Mouse (Mus musculus): ENCODE measurements around the gene Mlxipl. TPM values are rescaled to one million over a fixed set of nuclear protein-coding genes. Genes with fewer than 3 reads are reported as not detected.
A peak's percentile ranks its signal among the peaks of the same experiment; 100 is the strongest.

The Mlxipl gene
- polyA plus RNA-seq, 1 experiment from 2014 or later = 2.2 TPM

DNA sequence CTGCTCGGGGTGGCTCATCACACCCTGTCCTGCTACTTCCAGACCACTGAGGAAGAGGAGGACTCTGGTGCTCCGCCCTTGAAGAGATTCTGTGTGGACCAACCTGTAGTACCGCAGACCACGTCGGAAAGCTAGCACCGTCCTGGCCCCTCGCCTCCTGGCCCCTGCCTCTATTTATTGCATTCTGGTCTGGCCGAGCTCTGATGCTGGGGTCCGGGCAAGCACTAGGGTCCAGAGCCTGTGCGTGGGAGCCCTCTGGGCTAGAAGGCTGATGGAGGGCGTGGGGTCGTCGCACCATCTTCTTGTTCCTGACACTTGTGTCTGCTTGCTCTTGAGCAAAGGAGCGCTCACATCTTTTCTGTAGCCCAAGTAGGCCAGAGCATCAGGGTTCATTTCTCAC, 91.1 kb downstream of the Mlxipl start:
- Histone ChIP-seq H3K27ac (ENCODE audit: low read length) (no peak overlapping the region), H3K9ac (ENCODE audit: low read length) (no peak overlapping the region), H3K9me3 (replicated peaks; ENCODE audit: control insufficient read depth, low read length) (no peaks in the 10 kb centered on the region), H3K4me2 (ENCODE audit: low read depth, low read length) (no peak overlapping the region), H3K4me3 (ENCODE audit: low read length) (no peak overlapping the region), H3K4me1 (ENCODE audit: control insufficient read depth, insufficient read depth, low read length) (no peaks in the 10 kb centered on the region), H3K27me3 (ENCODE audit: control insufficient read depth, insufficient read depth, low read length) (no peaks in the 10 kb centered on the region), H3K36me3 (ENCODE audit: control insufficient read depth, insufficient read depth) (peaks cover 43% of the 10 kb centered on the region)
- WGBS = 94% methylated on average over 14 of the region's 14 CpGs
- ATAC-seq (replicated peaks; ENCODE audit: extremely low read depth, insufficient read depth, low FRiP score) = no peak

DNA sequence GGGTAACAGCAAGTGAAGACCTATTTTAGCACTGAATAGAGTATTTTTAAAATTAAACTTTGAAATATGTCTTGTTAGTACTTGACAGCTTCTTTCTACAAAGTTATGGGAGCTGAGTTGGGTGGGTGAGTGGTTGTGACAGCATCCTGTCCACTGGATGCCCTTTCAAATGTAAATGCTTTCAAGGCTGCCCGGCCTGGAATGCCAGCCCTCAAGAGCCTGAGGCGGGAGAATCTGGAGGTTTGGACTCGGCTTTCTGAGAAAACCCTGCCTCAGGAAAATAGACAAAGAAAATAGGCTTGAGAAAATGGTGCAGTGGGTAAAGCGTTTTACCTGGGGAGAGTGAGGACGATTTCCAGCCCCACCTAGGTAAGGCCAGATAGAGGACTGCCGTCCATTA, 92.1 kb downstream of the Mlxipl start:
- peaks cover 41% of the 10 kb centered on the region for H3K36me3 ChIP-seq (ENCODE audit: control insufficient read depth, insufficient read depth)
- 81% methylated on average over 6 of the region's 6 CpGs for WGBS

DNA sequence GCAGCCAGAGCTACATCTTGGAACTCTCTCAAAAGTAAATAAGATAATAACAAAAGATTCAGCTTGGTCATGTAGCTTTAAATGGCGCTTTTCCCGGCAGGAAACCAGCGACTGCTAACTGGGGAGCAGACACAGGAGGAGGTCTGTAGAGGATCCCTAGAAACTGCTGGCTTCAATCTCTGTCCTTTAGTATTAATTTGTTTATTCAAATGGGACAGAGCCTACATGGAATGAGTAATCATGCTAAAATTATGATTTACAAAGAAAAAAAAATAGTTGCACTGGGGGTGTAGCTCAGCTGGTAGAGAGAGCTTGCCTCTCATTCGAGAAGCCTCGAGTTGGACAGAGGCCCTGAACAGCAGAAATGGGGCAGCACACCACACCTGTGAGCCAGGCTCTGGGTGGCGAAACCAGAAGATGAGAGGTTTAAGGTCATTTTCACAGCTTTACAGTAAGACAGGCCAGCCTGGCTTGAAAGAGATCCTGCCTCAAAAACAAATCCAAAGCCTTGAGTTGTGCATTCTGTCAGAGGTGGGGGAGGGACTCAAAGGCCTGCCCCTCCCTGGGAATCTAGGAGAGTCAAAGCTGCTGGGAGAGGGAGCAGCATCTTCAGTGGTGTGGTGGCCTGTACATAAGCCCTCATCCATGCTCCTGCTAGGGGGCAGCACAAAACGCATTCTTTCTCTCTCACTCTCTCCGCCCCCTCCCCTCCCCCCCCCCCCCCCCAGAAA, 93.6 kb downstream of the Mlxipl start:
- Histone ChIP-seq H3K4me1 (ENCODE audit: control insufficient read depth, insufficient read depth, low read length) (peaks cover 5% of the 10 kb centered on the region; the same call in 1 of the 2 replicates), H3K36me3 (ENCODE audit: control insufficient read depth, insufficient read depth) (peaks cover 36% of the 10 kb centered on the region), H3K27me3 (ENCODE audit: control insufficient read depth, insufficient read depth, low read length) (no peaks in the 10 kb centered on the region), H3K27ac (ENCODE audit: low read length) (peak overlapping the region; percentile 61), H3K4me2 (ENCODE audit: low read depth, low read length) (no peak overlapping the region), H3K9me3 (replicated peaks; ENCODE audit: control insufficient read depth, low read length) (no peaks in the 10 kb centered on the region), H3K4me3 (ENCODE audit: low read length) (no peak overlapping the region), H3K9ac (ENCODE audit: low read length) (no peak overlapping the region)
- 50% methylated on average over 8 of the region's 8 CpGs for WGBS
- no peak for ATAC-seq (replicated peaks; ENCODE audit: extremely low read depth, insufficient read depth, low FRiP score)

More for the DNA sequence above, 92.1 kb downstream of the Mlxipl start:
- no peak overlapping the region for H3K4me3 ChIP-seq (ENCODE audit: low read length)
- H3K27ac ChIP-seq (ENCODE audit: low read length) = no peak overlapping the region
- H3K9me3 ChIP-seq (replicated peaks; ENCODE audit: control insufficient read depth, low read length) = no peaks in the 10 kb centered on the region
- H3K4me1 ChIP-seq (ENCODE audit: control insufficient read depth, insufficient read depth, low read length) = peaks cover 5% of the 10 kb centered on the region; the same call in 1 of the 2 replicates
- H3K4me2 ChIP-seq (ENCODE audit: low read depth, low read length) = no peak overlapping the region
- no peak overlapping the region for H3K9ac ChIP-seq (ENCODE audit: low read length)
- no peaks in the 10 kb centered on the region for H3K27me3 ChIP-seq (ENCODE audit: control insufficient read depth, insufficient read depth, low read length)
- no peak for ATAC-seq (replicated peaks; ENCODE audit: extremely low read depth, insufficient read depth, low FRiP score)

DNA sequence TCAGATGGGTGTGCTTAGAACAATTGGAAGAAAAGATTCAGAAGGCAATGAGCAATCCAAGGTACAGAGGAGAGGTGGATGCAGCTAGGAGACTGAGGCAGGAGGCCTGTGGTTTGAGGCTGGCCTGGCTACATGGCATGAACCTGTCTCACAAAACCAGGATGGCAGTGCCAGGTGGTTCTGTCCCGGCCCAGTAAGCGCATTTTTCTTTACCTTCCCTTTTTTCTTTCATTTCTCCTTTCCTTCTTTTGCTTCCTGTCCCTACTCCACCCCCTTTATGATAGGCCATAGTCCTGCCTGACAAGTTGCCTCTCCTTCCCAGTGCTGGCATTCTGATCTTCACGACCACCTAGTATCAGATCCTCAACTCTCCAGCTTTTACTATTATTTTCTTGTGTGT, 95.3 kb downstream of the Mlxipl start:
- ATAC-seq (replicated peaks; ENCODE audit: extremely low read depth, insufficient read depth, low FRiP score) = no peak
- Histone ChIP-seq H3K27ac (ENCODE audit: low read length) (no peak overlapping the region), H3K4me2 (ENCODE audit: low read depth, low read length) (no peak overlapping the region), H3K27me3 (ENCODE audit: control insufficient read depth, insufficient read depth, low read length) (no peaks in the 10 kb centered on the region), H3K4me1 (ENCODE audit: control insufficient read depth, insufficient read depth, low read length) (peaks cover 19% of the 10 kb centered on the region), H3K9me3 (replicated peaks; ENCODE audit: control insufficient read depth, low read length) (no peaks in the 10 kb centered on the region), H3K4me3 (ENCODE audit: low read length) (no peak overlapping the region), H3K9ac (ENCODE audit: low read length) (no peak overlapping the region), H3K36me3 (ENCODE audit: control insufficient read depth, insufficient read depth) (peaks cover 25% of the 10 kb centered on the region)
- WGBS = 90% methylated on average over 3 of the region's 3 CpGs

DNA sequence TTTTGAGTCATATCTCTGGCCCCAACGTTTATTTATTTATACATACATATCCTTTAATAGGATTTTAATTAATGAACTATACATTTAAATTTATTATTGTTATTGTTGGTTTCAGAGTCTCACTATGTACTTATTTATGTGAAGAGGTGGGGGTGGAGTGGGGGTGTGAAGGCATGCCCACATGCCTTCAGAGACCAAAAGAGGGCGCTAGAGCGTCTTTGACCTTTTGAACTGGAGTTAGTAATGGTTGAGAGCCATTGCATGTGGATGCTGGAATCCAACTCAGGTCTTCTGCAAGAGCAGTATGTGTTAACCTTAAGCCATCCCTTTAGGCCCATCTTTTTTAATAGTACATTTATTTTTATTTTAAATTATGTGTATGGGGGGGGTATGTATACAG, 95.9 kb downstream of the Mlxipl start:
- ATAC-seq (replicated peaks; ENCODE audit: extremely low read depth, insufficient read depth, low FRiP score) = no peak
- Histone ChIP-seq H3K27me3 (ENCODE audit: control insufficient read depth, insufficient read depth, low read length) (no peaks in the 10 kb centered on the region), H3K27ac (ENCODE audit: low read length) (no peak overlapping the region), H3K4me1 (ENCODE audit: control insufficient read depth, insufficient read depth, low read length) (peaks cover 19% of the 10 kb centered on the region), H3K4me3 (ENCODE audit: low read length) (no peak overlapping the region), H3K9ac (ENCODE audit: low read length) (no peak overlapping the region), H3K9me3 (replicated peaks; ENCODE audit: control insufficient read depth, low read length) (no peaks in the 10 kb centered on the region), H3K4me2 (ENCODE audit: low read depth, low read length) (no peak overlapping the region), H3K36me3 (ENCODE audit: control insufficient read depth, insufficient read depth) (peaks cover 19% of the 10 kb centered on the region)
- WGBS = 44% methylated on average over 3 of the region's 3 CpGs

DNA sequence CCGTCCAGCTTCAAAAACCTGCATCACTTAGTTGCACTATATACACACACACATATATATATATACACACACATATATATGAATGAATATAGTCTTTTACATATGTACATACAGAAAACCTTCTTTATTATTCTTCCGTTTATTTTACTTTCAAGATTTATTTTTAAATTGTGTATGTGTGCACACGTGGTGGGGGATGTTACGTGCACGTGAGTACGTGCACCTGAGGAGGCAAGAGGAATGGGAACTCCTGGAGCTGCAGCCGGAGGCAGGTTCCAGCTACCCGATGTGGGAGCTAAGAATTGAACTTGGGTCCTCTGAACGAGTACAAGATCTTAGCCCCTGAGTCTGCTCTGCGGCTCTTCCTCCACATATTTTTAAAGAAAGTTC, 96.5 kb downstream of the Mlxipl start:
- Histone ChIP-seq H3K27ac (ENCODE audit: low read length) (peak overlapping the region; percentile 94), H3K4me1 (ENCODE audit: control insufficient read depth, insufficient read depth, low read length) (peaks cover 19% of the 10 kb centered on the region), H3K4me3 (ENCODE audit: low read length) (peak overlapping the region; percentile 98), H3K36me3 (ENCODE audit: control insufficient read depth, insufficient read depth) (peaks cover 12% of the 10 kb centered on the region), H3K4me2 (ENCODE audit: low read depth, low read length) (peak overlapping the region; percentile 63), H3K27me3 (ENCODE audit: control insufficient read depth, insufficient read depth, low read length) (no peaks in the 10 kb centered on the region), H3K9me3 (replicated peaks; ENCODE audit: control insufficient read depth, low read length) (no peaks in the 10 kb centered on the region), H3K9ac (ENCODE audit: low read length) (peak overlapping the region; percentile 68)
- ATAC-seq (replicated peaks; ENCODE audit: extremely low read depth, insufficient read depth, low FRiP score) = no peak
- 25% methylated on average over 10 of the region's 10 CpGs for WGBS

DNA sequence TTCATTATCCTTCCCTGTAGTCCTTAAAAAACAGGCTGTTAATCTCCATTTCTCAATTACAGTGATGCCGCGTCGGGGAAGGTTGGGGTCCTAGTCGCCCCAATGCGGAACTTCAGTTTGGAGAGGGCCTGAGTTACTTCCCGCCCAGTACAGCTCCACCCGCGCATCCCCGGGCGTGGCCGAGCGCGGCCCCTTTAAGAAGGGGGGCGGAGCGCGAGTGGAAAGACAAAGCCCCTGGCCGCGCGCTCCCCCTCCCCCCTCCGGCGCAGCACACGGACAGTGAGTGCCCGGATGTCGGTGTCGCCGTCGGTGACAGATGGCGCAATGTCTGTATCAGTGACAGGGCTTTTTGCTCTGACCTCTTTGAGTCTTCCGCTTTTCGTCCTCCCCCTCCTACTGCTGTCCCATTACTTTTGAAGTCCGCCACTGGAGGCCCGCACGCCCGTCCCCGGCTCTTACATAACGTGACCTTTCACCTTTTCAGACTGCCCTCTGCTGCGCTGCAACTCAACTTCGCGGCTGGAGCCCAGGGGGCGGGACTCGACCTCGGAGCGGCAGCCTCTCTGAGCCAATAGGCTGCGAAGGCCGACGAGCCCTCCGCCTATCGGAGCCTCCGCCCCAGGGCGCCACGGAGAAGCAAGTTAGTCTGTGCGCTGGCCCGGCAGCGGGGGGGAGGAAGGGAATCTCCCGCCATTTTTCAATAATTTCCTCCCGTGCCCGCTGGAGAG, 97.1 kb downstream of the Mlxipl start, which contains the start of gene Baz1b:
Gene Baz1b, plus strand, starts transcription at position 644 of the 728 bp plus-strand sequence.
- H3K27ac ChIP-seq (ENCODE audit: low read length) = peak within 1 kb of the TSS; percentile 94
- H3K9me3 ChIP-seq (replicated peaks; ENCODE audit: control insufficient read depth, low read length) = no peaks in the 10 kb centered on the region
- H3K4me1 ChIP-seq (ENCODE audit: control insufficient read depth, insufficient read depth, low read length) = peaks cover 19% of the 10 kb centered on the region
- H3K4me3 ChIP-seq (ENCODE audit: low read length) = peak within 1 kb of the TSS; percentile 98
- H3K36me3 ChIP-seq (ENCODE audit: control insufficient read depth, insufficient read depth) = peaks cover 7% of the 10 kb centered on the region
- peak within 1 kb of the TSS; percentile 98 for H3K9ac ChIP-seq (ENCODE audit: low read length)
- WGBS = 0% methylated on average over 57 of the region's 57 CpGs
- H3K4me2 ChIP-seq (ENCODE audit: low read depth, low read length) = peak within 1 kb of the TSS; percentile 78
- ATAC-seq (replicated peaks; ENCODE audit: extremely low read depth, insufficient read depth, low FRiP score) = peak; percentile 97
- no peaks in the 10 kb centered on the region for H3K27me3 ChIP-seq (ENCODE audit: control insufficient read depth, insufficient read depth, low read length)

DNA sequence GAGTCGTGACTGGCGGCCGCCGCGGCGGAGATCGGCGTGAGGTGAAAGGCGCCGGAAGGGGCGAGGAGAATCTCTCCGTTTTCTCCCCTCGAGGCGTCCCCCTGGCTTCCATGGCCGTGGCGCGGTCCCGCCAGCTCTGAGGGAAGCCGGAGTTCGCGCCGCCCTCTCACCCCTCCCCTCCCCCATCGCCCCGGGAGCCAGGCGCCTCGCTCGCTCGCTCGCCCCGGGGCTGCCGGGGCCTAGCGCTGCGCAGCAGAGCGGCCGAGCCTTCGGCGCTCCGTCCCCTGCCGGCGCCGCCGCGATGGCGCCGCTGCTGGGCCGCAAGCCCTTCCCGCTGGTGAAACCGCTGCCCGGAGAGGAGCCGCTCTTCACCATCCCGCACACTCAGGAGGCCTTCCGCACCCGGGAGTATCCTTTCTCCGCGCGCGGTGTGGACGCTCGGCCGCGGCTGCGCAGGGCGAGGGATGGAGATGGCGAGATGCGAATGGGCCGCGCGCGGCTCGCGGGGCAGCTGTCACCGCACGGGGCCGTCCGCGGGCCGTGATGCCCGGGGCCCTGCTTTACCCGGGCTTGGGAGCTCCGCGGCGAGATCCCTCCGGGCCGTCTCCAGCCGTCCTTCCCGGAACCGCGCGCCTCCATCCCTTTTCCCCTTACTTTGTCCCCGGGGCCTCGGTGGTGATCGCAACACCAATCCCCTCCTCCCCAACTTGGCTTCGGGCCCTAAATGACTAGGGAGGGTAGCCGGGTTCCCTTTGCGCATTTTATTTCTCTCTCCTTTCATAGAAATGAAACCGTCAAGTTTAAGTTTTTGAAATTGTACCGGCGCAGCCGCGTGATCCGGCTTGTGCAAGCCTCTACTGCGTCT, 97.9 kb downstream of the Mlxipl start:
- peak overlapping the region; percentile 98 for H3K9ac ChIP-seq (ENCODE audit: low read length)
- under 1% methylated on average over 101 of the region's 102 CpGs for whole genome bisulfite sequencing
- H3K27me3 ChIP-seq (ENCODE audit: control insufficient read depth, insufficient read depth, low read length) = no peaks in the 10 kb centered on the region
- H3K4me2 ChIP-seq (ENCODE audit: low read depth, low read length) = peak overlapping the region; percentile 78
- peak overlapping the region; percentile 98 for H3K4me3 ChIP-seq (ENCODE audit: low read length)
- peak; percentile 56 for ATAC-seq (replicated peaks; ENCODE audit: extremely low read depth, insufficient read depth, low FRiP score)
- H3K27ac ChIP-seq (ENCODE audit: low read length) = peak overlapping the region; percentile 94
- H3K4me1 ChIP-seq (ENCODE audit: control insufficient read depth, insufficient read depth, low read length) = peaks cover 22% of the 10 kb centered on the region
- H3K36me3 ChIP-seq (ENCODE audit: control insufficient read depth, insufficient read depth) = peaks cover 3% of the 10 kb centered on the region; the same call in 1 of the 2 replicates
- no peaks in the 10 kb centered on the region for H3K9me3 ChIP-seq (replicated peaks; ENCODE audit: control insufficient read depth, low read length)
